Mouse (Mus musculus) megakaryocyte, embryonic 14.5 days (primary cell): ENCODE data around the gene Nacc2.

Experiments used
- FLI1 ChIP-seq: IDR thresholded peaks from 2 replicates; pipeline ENCODE4 v1.6.1; 2012; ENCODE audit warnings: low read length, inconsistent platforms, mixed read lengths
- GATA1 ChIP-seq: IDR thresholded peaks from 3 replicates; pipeline ENCODE4 v1.6.1; 2012; ENCODE audit warnings: mixed read lengths, low read length, inconsistent platforms, borderline replicate concordance

GRCm38 (mm10) chr2:26129962-26130361 lies 6.9 kb upstream of the Nacc2 start:
- no peak for TF ChIP-seq FLI1
- TF ChIP-seq GATA1, result no peak
